Mouse (Mus musculus): Measurements from ENCODE around the gene Sult2a8.

GRCm38 (mm10) chr7:14446534-14446933 is at the start of gene Sult2a8:
- TF ChIP-seq CTCF (IDR thresholded peaks at IDR 0.05): no peak
- TF ChIP-seq EP300 (IDR thresholded peaks at IDR 0.05): no peak

Data from lung, postnatal 0 days (tissue).